Comparison of ENCODE assay signal across 18 mouse cellular contexts in the genomic region with DNA sequence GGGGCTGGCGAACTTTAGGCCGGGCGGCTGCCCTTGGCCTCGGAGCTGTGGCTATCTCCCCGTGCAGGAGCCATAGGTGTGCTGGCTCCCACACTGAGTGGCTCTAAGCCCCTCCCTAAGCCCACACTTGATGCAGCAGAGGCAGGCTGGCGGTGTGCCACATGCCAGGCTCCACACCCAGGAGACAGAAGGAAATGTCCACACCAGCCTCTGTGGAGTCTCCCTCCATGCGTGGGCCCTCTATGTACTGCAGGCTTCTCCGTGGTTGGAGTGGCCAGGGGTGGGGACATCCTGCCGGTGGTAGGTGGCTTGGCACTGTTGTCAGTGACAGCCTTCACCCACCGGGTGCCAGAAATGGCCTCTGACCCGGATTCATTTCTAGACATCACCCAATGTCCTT.
"Had no signal": no experiment of that assay in that cellular context is flagged by ENCODE, and none has a peak within 500 bp of the region (broad histone marks: within the 10 kb centered on the region; RNA-seq: fewer than 3 reads in every experiment).

No protein-coding gene starts in this region.

- H3K9ac ChIP-seq: lung, embryonic 14.5 days; midbrain, embryonic 12.5 days; neural tube, embryonic 13.5 days; neural tube, embryonic 15.5 days had no signal

- H3K9me3 ChIP-seq: midbrain, embryonic 10.5 days; midbrain, embryonic 12.5 days; neural tube, embryonic 13.5 days; neural tube, embryonic 15.5 days had no signal

- H3K36me3 ChIP-seq: midbrain, embryonic 10.5 days; midbrain, embryonic 12.5 days; neural tube, embryonic 13.5 days; neural tube, embryonic 15.5 days had no signal

- DNase-seq: lung, adult 18-20 months; lung, embryonic 14.5 days; lung, postnatal 4 days; midbrain, embryonic 14.5 days; retina, postnatal 1 day; right cerebral cortex, adult 18-20 months; right cerebral cortex, postnatal 25 days; right cerebral cortex, postnatal 4 days; spleen, adult 18-20 months; thymus, adult 18-20 months; thymus, postnatal 14 days; thymus, postnatal 36 days had no signal

- ATAC-seq: midbrain, embryonic 16.5 days had no signal

- H3K27ac ChIP-seq: midbrain, embryonic 10.5 days; midbrain, embryonic 12.5 days; neural tube, embryonic 13.5 days; neural tube, embryonic 15.5 days had no signal

- H3K4me2 ChIP-seq: lung, embryonic 14.5 days; midbrain, embryonic 12.5 days; neural tube, embryonic 13.5 days; neural tube, embryonic 15.5 days had no signal

- H3K4me3 ChIP-seq: midbrain, embryonic 10.5 days; midbrain, embryonic 12.5 days; myocyte; neural tube, embryonic 13.5 days; neural tube, embryonic 15.5 days had no signal
